9 mouse cellular contexts compared by ENCODE assay signal in genomic region chrX:144689859-144690181, GRCm38 (mm10). TPM values are rescaled to one million over a fixed set of nuclear protein-coding genes. Genes with fewer than 3 reads are reported as not detected.
DNase-seq lines count a peak whose midpoint lies in the region; ATAC-seq and TF ChIP-seq lines count a peak whose summit lies in the region.
"Had no signal": no experiment of that assay in that cellular context is flagged by ENCODE, and none has a peak within 500 bp of the region (broad histone marks: within the 10 kb centered on the region; RNA-seq: fewer than 3 reads in every experiment).

No protein-coding gene starts in this region.

- no peak for TF ChIP-seq CTCF in kidney, adult 2 months (conservative IDR thresholded peaks at IDR 0.05; ENCODE audit: insufficient read depth, insufficient read length, low read depth, low read length)

- ATAC-seq in hindbrain, embryonic 11.5 days (ENCODE audit: low FRiP score) = no peak

- DNase-seq in kidney, adult 2 months = no peak
- DNase-seq in kidney, postnatal 36 days = no peak
- DNase-seq in embryo, embryonic 10.5 days (ENCODE audit: low spot score) = peak; percentile 22
- peak; percentile 17 for DNase-seq in hindbrain, embryonic 11.5 days (ENCODE audit: low spot score)
- no peak for DNase-seq in midbrain, embryonic 10.5 days (ENCODE audit: low spot score)
- no peak for DNase-seq in gastrocnemius, postnatal 14 days
- no peak for DNase-seq in spleen, adult 12 weeks (ENCODE audit: low spot score)
- no peak for DNase-seq in heart, postnatal 4 days

- no peak overlapping the region for H3K27ac ChIP-seq in kidney, adult 2 months (ENCODE audit: insufficient read depth, low read depth, low read length)
- H3K27ac ChIP-seq in hindbrain, embryonic 11.5 days (ENCODE audit: low read depth, low read length) = no peak overlapping the region
- H3K27ac ChIP-seq in midbrain, embryonic 10.5 days (replicated peaks) = no peak overlapping the region

- 2% methylated on average over 7 of the region's 7 CpGs for WGBS in kidney, adult 2 months
- 9% methylated on average over 7 of the region's 7 CpGs for WGBS in hindbrain, embryonic 11.5 days
- WGBS in midbrain, embryonic 10.5 days = 11% methylated on average over 7 of the region's 7 CpGs

- peak overlapping the region; percentile 14; the same call in 1 of the 2 replicates for H3K4me3 ChIP-seq in kidney, adult 2 months (ENCODE audit: insufficient read depth, low read depth, low read length)
- H3K4me3 ChIP-seq in hindbrain, embryonic 11.5 days (ENCODE audit: low read depth, low read length) = no peak overlapping the region
- peak overlapping the region; percentile 59 for H3K4me3 ChIP-seq in midbrain, embryonic 10.5 days

- no peaks in the 10 kb centered on the region for H3K36me3 ChIP-seq in kidney, adult 2 months (ENCODE audit: control insufficient read depth, insufficient read depth, low read length)
- H3K36me3 ChIP-seq in hindbrain, embryonic 11.5 days (ENCODE audit: control insufficient read depth, insufficient read depth, low read length) = no peaks in the 10 kb centered on the region
- no peaks in the 10 kb centered on the region for H3K36me3 ChIP-seq in midbrain, embryonic 10.5 days

- TF ChIP-seq POLR2A in kidney, adult 2 months (IDR thresholded peaks at IDR 0.05; ENCODE audit: low read depth, low read length) = no peak

- no peak overlapping the region for H3K9ac ChIP-seq in hindbrain, embryonic 11.5 days (ENCODE audit: low read depth, low read length)

- no peaks in the 10 kb centered on the region; the same call in 1 of the 2 replicates for H3K27me3 ChIP-seq in kidney, adult 2 months (replicated peaks; ENCODE audit: control insufficient read depth, insufficient read depth, low read length)
- peaks cover 10% of the 10 kb centered on the region; the same call in 1 of the 2 replicates for H3K27me3 ChIP-seq in hindbrain, embryonic 11.5 days (ENCODE audit: control insufficient read depth, insufficient read depth, low read length)
- peaks cover 70% of the 10 kb centered on the region for H3K27me3 ChIP-seq in midbrain, embryonic 10.5 days (ENCODE audit: low read depth, poor library complexity, severe bottlenecking)

- peak overlapping the region; percentile 11; the same call in 1 of the 2 replicates for H3K4me2 ChIP-seq in hindbrain, embryonic 11.5 days (replicated peaks; ENCODE audit: low read depth, low read length)

- no peaks in the 10 kb centered on the region for H3K9me3 ChIP-seq in hindbrain, embryonic 11.5 days (ENCODE audit: control insufficient read depth, low read length)
- no peaks in the 10 kb centered on the region for H3K9me3 ChIP-seq in midbrain, embryonic 10.5 days (replicated peaks)

- no peaks in the 10 kb centered on the region for H3K4me1 ChIP-seq in kidney, adult 2 months (ENCODE audit: control insufficient read depth, insufficient read depth, low read length)
- H3K4me1 ChIP-seq in hindbrain, embryonic 11.5 days (replicated peaks; ENCODE audit: control insufficient read depth, insufficient read depth, low read length) = no peaks in the 10 kb centered on the region
- H3K4me1 ChIP-seq in midbrain, embryonic 10.5 days = 0 out of 2 replicates have a peak, but pooled peaks cover 15% of the 10 kb centered on the region

- intact Hi-C loops in gastrocnemius, postnatal 14 days (cut with DNase I; ENCODE audit: low total_unique reads) = no loop called here

RNA-seq across cellular contexts. Expression of gene Rtl4, which starts 1.1 kb away (rescaled TPM):
- 0.14 and 0.17 TPM in 2 replicates for polyA plus RNA-seq in kidney, adult 2 months (2012; rRNA removed)
- polyA plus RNA-seq in hindbrain, embryonic 11.5 days (2014; fragmentation: Nextera tagmentation; extraction: Ambion mirVana) = 0.19 and 0.22 TPM in 2 replicates
- 0.10 and 0.47 TPM in 2 replicates for polyA plus RNA-seq in midbrain, embryonic 10.5 days (2016; fragmentation: Nextera tagmentation; extraction: Ambion mirVana)
- under 1 TPM; 0.11 to 0.12 TPM for total RNA-seq in gastrocnemius, postnatal 14 days (2021)
- under 1 TPM in 1 of 2 experiments, not detected in 1; 0.07 TPM for total RNA-seq in heart, postnatal 4 days (2021)
- total RNA-seq: MEL had no signal

RNA-seq across cellular contexts. Expression of gene Trpc5, which starts 1.8 kb away (rescaled TPM):
- polyA plus RNA-seq in kidney, adult 2 months (2012; rRNA removed) = 0.08 and 0.11 TPM in 2 replicates
- polyA plus RNA-seq in hindbrain, embryonic 11.5 days (2014; fragmentation: Nextera tagmentation; extraction: Ambion mirVana) = 0.31 and 0.54 TPM in 2 replicates
- 0.12 and 0.35 TPM in 2 replicates for polyA plus RNA-seq in midbrain, embryonic 10.5 days (2016; fragmentation: Nextera tagmentation; extraction: Ambion mirVana)
- under 1 TPM; 0.06 to 0.11 TPM for total RNA-seq in gastrocnemius, postnatal 14 days (2021)
- total RNA-seq in heart, postnatal 4 days (2021) = not detected
- total RNA-seq: MEL had no signal

Comparison
In these comparisons a context has a peak if more than half of its experiments do, and no peak if none do; other contexts are left out.
1. DNase-seq: peak in embryo, embryonic 10.5 days (single experiment) and hindbrain, embryonic 11.5 days (single experiment); none in kidney, adult 2 months (single experiment), kidney, postnatal 36 days (0 of 2), midbrain, embryonic 10.5 days (single experiment), gastrocnemius, postnatal 14 days (single experiment), spleen, adult 12 weeks (single experiment) and heart, postnatal 4 days (single experiment).